Mouse (Mus musculus) E14TG2a.4 (cell line): ENCODE results near the gene Jhy.

ENCODE experiments used
- CTCF ChIP-seq: conservative IDR thresholded peaks from 2 replicates; pipeline ENCODE4 v1.5.1; 2014; ENCODE audit warnings: low read length
- POU5F1 ChIP-seq: IDR thresholded peaks from 2 replicates; pipeline ENCODE4 v1.6.1; 2014; ENCODE audit warnings: low read length, borderline replicate concordance

DNA sequence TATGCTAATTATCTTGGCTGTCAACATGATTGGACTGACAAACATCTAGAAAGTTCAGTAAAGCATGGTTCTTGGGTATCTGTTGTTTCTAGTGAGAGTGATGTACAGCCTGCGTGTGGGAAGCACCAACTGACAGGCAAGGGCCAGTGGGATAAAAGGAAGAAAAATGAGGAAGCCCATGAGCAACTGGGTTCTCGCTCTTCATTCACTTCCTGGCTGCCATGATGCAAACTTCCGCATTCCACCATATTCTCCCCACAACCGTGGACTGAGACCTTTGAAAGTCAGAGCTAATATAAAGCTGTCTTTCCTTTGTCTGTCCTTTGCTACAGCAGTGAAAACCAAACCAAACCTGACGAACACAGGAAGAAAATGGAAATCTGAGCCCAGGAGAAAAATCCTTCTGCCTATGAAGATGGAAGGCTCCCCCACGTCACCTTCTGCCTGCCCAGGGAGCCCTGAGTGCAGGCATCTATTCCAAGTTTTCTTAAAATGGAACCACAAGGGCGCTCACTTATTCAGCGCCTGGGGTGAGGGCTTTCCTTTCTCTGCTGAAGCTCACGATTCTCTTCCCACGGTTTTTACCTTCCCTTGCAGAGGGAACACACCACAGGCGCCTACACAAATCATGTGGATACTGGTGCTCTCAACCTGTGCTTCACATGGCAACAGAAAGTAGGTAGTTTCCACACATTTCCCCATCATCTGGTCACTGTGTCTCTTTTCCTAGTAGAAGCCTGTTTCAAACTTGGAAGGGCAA lies 10.3 kb upstream of the Jhy start:
- TF ChIP-seq CTCF (no peak), POU5F1 (no peak)
